Mouse (Mus musculus) forebrain, embryonic 16.5 days (tissue): ENCODE measurements around the gene Hs6st1. TPM values are rescaled to one million over a fixed set of nuclear protein-coding genes. Genes with fewer than 3 reads are reported as not detected.
"Not testable (repeated sequence)": the region's sequence is repeated elsewhere in the genome, so short reads cannot be mapped to it uniquely, and the experiment has no call there.

Experiments used
- ATAC-seq: fragments of 200-750 bp; cut with Nextera tagmentation; 2 replicates; pipeline ENCODE4 v1.8.0; 2017; ENCODE audit warnings: mild to moderate bottlenecking, moderate library complexity
- H3K27ac ChIP-seq: fragments of 300-500 bp; sonication (generic); 2 replicates; pipeline ENCODE4 v1.5.1; 2014; ENCODE audit warnings: low read length, control low read depth
- H3K27me3 ChIP-seq: fragments of 300-500 bp; sonication (generic); replicated peaks from 2 replicates; pipeline ENCODE4 v1.6.1; 2014; ENCODE audit warnings: low read length; ENCODE audit not compliant: control insufficient read depth, insufficient read depth
- H3K36me3 ChIP-seq: fragments of 300-500 bp; sonication (generic); 2 replicates; pipeline ENCODE4 v1.6.1; 2014; ENCODE audit not compliant: control insufficient read depth, insufficient read depth
- H3K4me1 ChIP-seq: fragments of 300-500 bp; sonication (generic); replicated peaks from 2 replicates; pipeline ENCODE4 v1.6.1; 2014; ENCODE audit warnings: low read length; ENCODE audit not compliant: control insufficient read depth, insufficient read depth
- H3K4me2 ChIP-seq: fragments of 300-500 bp; sonication (generic); 2 replicates; pipeline ENCODE4 v1.6.1; 2014; ENCODE audit warnings: mild to moderate bottlenecking, low read length, control low read depth
- H3K4me3 ChIP-seq: fragments of 300-500 bp; sonication (generic); replicated peaks from 2 replicates; pipeline ENCODE4 v1.5.1; 2014; ENCODE audit warnings: mild to moderate bottlenecking, low read length, control low read depth
- H3K9ac ChIP-seq: fragments of 300-500 bp; sonication (generic); replicated peaks from 2 replicates; pipeline ENCODE4 v1.6.1; 2014; ENCODE audit warnings: low read depth, low read length, control low read depth
- H3K9me3 ChIP-seq: fragments of 300-500 bp; sonication (generic); 2 replicates; pipeline ENCODE4 v1.6.1; 2016; ENCODE audit warnings: low read length; ENCODE audit not compliant: control insufficient read depth
- WGBS: fragments of 180-500 bp; shearing (Covaris S2); extraction: QIAGEN DNeasy Blood & Tissue Kit; methylation state at CpG from one replicate; pipeline ENCODE4 v1.1.7; 2014; 5-methylcytosine and 5-hydroxymethylcytosine counted together
- polyA plus RNA-seq: library from polyadenylated mRNA; unstranded; fragments of >200 nt; fragmentation: Nextera tagmentation; extraction: Ambion mirVana; gene quantifications from 2 replicates; pipeline ENCODE4 v1.2.1, GENCODE M21; 2015

The Hs6st1 gene
- 6.2 and 7.4 TPM in 2 replicates for polyA plus RNA-seq

- peak within 1 kb of the TSS; percentile 66 for H3K4me3 ChIP-seq
- peak; percentile 95 for ATAC-seq
- WGBS = under 1% methylated on average over 45 of the region's 55 CpGs
- peaks cover 57% of the 10 kb centered on the region for H3K4me1 ChIP-seq
- peak within 1 kb of the TSS; percentile 76 for H3K27ac ChIP-seq
- H3K9me3 ChIP-seq = no peaks in the 10 kb centered on the region
- no peaks in the 10 kb centered on the region for H3K36me3 ChIP-seq
- no peaks in the 10 kb centered on the region for H3K27me3 ChIP-seq
- peak within 1 kb of the TSS; percentile 99 for H3K4me2 ChIP-seq
- H3K9ac ChIP-seq = peak within 1 kb of the TSS; percentile 74
These were observed at the start of gene Hs6st1 for GRCm38 (mm10) chr1:36068076-36068475. Gene Hs6st1 (plus strand): TSS chr1:36068400.

DNA sequence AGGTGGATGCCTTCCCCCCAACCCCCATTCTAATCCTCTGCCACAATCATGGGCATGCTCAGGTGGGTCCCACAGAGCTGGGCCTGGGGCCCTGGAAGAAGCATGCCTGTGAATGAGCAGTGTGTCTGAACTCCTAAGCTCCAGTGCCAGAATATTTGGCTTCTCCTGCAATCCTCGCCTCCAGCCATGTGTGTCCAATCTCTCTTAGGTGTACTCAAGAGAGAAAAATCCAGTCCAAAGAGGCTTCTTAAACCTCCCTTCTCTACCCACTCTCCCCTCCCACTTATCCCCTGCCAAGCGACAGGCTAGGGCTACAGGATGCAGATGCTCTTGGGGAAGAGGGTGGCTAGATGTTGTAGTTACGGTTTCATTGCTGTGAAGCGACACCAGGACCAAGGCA lies 49.6 kb upstream of the Hs6st1 start:
- peaks cover 5% of the 10 kb centered on the region; the same call in 1 of the 2 replicates for H3K4me1 ChIP-seq
- no peaks in the 10 kb centered on the region for H3K27me3 ChIP-seq
- 91% methylated on average over 4 of the region's 4 CpGs for WGBS
- no peak overlapping the region for H3K4me3 ChIP-seq
- H3K4me2 ChIP-seq = no peak overlapping the region
- H3K36me3 ChIP-seq = no peaks in the 10 kb centered on the region
- ATAC-seq = no peak
- no peak overlapping the region for H3K9ac ChIP-seq
- H3K9me3 ChIP-seq = no peaks in the 10 kb centered on the region
- H3K27ac ChIP-seq = no peak overlapping the region

- no peak overlapping the region for H3K27ac ChIP-seq
- H3K4me3 ChIP-seq = no peak overlapping the region
- no peaks in the 10 kb centered on the region for H3K36me3 ChIP-seq
- no peak overlapping the region for H3K4me2 ChIP-seq
- H3K9me3 ChIP-seq = no peaks in the 10 kb centered on the region
- peaks cover 5% of the 10 kb centered on the region; the same call in 1 of the 2 replicates for H3K4me1 ChIP-seq
- WGBS = 89% methylated on average over 2 of the region's 2 CpGs
- H3K27me3 ChIP-seq = no peaks in the 10 kb centered on the region
- ATAC-seq = no peak
- H3K9ac ChIP-seq = no peak overlapping the region
These were observed 49.0 kb upstream of the Hs6st1 start for GRCm38 (mm10) chr1:36019161-36019560.

DNA sequence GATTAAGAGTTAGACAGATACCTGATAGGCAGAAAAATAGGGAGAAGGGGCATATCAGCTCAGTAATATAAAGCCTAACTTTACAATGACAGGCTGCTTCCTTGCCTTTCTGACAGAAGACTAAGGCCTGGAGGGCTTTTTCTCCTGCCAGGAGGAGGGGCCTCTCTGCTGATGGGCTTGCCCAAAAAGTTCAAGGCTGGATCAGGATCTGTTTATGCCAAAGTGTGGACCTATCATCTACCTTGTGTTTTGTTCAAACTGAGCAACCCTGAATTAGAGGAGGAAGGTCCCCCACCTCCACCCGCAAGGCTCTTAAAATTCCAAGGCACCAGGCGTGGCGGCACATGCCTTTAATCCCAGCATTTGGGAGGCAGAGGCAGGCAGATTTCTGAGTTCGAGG lies 47.9 kb upstream of the Hs6st1 start:
- no peaks in the 10 kb centered on the region for H3K27me3 ChIP-seq
- no peak overlapping the region for H3K9ac ChIP-seq
- WGBS = 95% methylated on average over 4 of the region's 4 CpGs
- ATAC-seq = no peak
- H3K4me2 ChIP-seq = no peak overlapping the region
- H3K4me1 ChIP-seq = peaks cover 5% of the 10 kb centered on the region; the same call in 1 of the 2 replicates
- no peak overlapping the region for H3K27ac ChIP-seq
- no peak overlapping the region for H3K4me3 ChIP-seq
- no peaks in the 10 kb centered on the region for H3K36me3 ChIP-seq
- no peaks in the 10 kb centered on the region for H3K9me3 ChIP-seq

DNA sequence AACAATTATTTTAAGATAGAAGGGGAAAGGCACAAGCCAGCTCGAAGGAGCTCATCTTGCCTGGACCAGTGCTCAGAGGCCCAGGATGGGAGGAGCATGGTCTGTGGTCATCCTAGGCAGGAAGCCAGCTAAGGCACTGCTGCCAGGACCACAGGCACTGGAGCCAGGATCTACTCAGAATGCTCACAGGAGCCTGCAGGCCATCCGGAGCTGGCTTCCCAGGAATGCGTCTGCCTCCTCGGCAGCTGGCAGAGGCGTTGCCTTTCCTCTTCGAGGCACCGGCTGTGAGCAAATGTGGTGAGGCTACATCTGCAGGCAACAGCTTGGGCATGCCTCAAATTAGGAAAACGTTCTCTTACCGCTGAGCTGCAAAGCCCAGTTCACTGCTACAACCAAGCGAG lies 37.8 kb upstream of the Hs6st1 start:
- Histone ChIP-seq H3K36me3 (no peaks in the 10 kb centered on the region), H3K4me2 (no peak overlapping the region), H3K27ac (no peak overlapping the region), H3K9ac (no peak overlapping the region), H3K4me1 (no peaks in the 10 kb centered on the region), H3K9me3 (no peaks in the 10 kb centered on the region), H3K27me3 (no peaks in the 10 kb centered on the region), H3K4me3 (no peak overlapping the region)
- peak; percentile 43; the same call in 1 of the 2 replicates for ATAC-seq
- WGBS = 56% methylated on average over 10 of the region's 10 CpGs

- no peak overlapping the region for H3K9ac ChIP-seq
- H3K4me3 ChIP-seq = no peak overlapping the region
- H3K27me3 ChIP-seq = no peaks in the 10 kb centered on the region
- no peaks in the 10 kb centered on the region for H3K4me1 ChIP-seq
- no peaks in the 10 kb centered on the region for H3K36me3 ChIP-seq
- no peak overlapping the region for H3K27ac ChIP-seq
- no peak overlapping the region for H3K4me2 ChIP-seq
- ATAC-seq = peak; percentile 45; the same call in 1 of the 2 replicates
- H3K9me3 ChIP-seq = no peaks in the 10 kb centered on the region
- 89% methylated on average over 8 of the region's 8 CpGs for WGBS
These were observed 29.4 kb upstream of the Hs6st1 start for GRCm38 (mm10) chr1:36038769-36039168.

DNA sequence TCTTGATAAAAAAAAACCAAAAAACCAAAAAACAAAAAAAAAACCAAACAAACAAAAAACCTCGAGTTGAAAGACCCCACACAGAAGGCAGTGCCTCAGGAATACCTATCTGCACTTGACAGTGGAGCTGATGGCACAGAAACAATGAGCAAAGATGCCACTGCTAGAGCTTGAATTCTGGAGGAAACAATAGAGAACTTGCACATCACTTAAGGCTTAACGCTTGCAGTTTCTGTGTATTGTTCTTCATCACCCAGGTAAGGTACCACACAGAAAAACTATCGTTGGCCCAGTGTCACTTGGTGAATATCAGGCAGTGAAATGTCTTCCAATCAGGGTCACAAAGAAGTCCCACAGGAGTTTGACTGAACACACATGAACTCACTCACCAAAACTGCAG lies 26.1 kb upstream of the Hs6st1 start:
- no peak overlapping the region for H3K4me3 ChIP-seq
- no peak overlapping the region for H3K9ac ChIP-seq
- H3K4me2 ChIP-seq = no peak overlapping the region
- H3K27ac ChIP-seq = no peak overlapping the region
- ATAC-seq = no peak
- H3K27me3 ChIP-seq = no peaks in the 10 kb centered on the region
- no peaks in the 10 kb centered on the region for H3K36me3 ChIP-seq
- H3K9me3 ChIP-seq = no peaks in the 10 kb centered on the region
- WGBS = 78% methylated on average over 3 of the region's 3 CpGs
- H3K4me1 ChIP-seq = no peaks in the 10 kb centered on the region

- not testable (repeated sequence) for H3K4me3 ChIP-seq, H3K4me1 ChIP-seq, H3K9me3 ChIP-seq, H3K4me2 ChIP-seq, H3K9ac ChIP-seq, H3K27ac ChIP-seq, ATAC-seq, H3K36me3 ChIP-seq, H3K27me3 ChIP-seq
- WGBS = 95% methylated on average over 5 of the region's 5 CpGs
These were observed 24.4 kb upstream of the Hs6st1 start for GRCm38 (mm10) chr1:36043793-36044192.

- H3K4me1 ChIP-seq = no peaks in the 10 kb centered on the region
- no peak overlapping the region for H3K9ac ChIP-seq
- no peaks in the 10 kb centered on the region for H3K27me3 ChIP-seq
- H3K27ac ChIP-seq = no peak overlapping the region
- H3K9me3 ChIP-seq = no peaks in the 10 kb centered on the region
- no peak overlapping the region for H3K4me2 ChIP-seq
- ATAC-seq = no peak
- no peak overlapping the region for H3K4me3 ChIP-seq
- no peaks in the 10 kb centered on the region for H3K36me3 ChIP-seq
- WGBS = 93% methylated on average over 4 of the region's 4 CpGs
These were observed 23.9 kb upstream of the Hs6st1 start for GRCm38 (mm10) chr1:36044288-36044687.

GRCm38 (mm10) chr1:36052672-36053071 lies 15.5 kb upstream of the Hs6st1 start:
- no peaks in the 10 kb centered on the region for H3K27me3 ChIP-seq
- H3K36me3 ChIP-seq = no peaks in the 10 kb centered on the region
- no peaks in the 10 kb centered on the region for H3K9me3 ChIP-seq
- no peak overlapping the region for H3K9ac ChIP-seq
- 93% methylated on average over 5 of the region's 5 CpGs for WGBS
- H3K4me1 ChIP-seq = no peaks in the 10 kb centered on the region
- H3K4me2 ChIP-seq = no peak overlapping the region
- no peak overlapping the region for H3K27ac ChIP-seq
- no peak for ATAC-seq
- H3K4me3 ChIP-seq = no peak overlapping the region
